ENCODE assay signal across 25 mouse cellular contexts in the genomic region with DNA sequence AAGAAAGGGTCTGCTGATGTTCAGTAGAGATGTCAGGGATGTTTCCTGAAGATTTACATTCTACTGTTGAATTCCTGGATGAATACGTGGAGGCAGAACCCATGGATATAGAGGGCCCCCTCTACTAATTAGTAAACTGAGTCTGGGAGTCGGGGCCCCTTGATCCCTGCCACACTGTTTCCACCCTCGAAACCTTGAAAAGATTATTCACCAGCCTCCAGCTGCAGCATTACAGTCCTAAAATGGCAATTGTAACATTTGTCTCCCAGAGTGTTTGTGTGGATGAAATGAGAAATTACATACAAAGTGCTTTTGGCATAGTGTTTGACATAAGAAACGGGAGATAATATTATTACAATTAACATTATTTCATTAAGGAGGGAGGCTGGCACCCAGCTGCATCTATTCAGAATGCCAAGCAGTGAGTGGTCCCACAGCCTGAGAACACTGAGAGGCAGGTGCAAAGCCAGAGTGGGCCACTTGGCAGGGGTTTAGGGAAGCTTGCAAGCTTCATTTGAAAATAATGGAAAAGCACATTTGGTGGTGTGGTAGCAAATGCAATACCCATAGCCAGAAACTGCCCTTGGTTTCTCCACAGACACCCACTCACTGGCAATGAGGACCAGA.
DNase-seq lines count a peak whose midpoint lies in the region; ATAC-seq lines count a peak whose summit lies in the region.
"Had no signal": no experiment of that assay in that cellular context is flagged by ENCODE, and none has a peak within 500 bp of the region (broad histone marks: within the 10 kb centered on the region; RNA-seq: fewer than 3 reads in every experiment).

No protein-coding gene starts in this region.

- no peak for DNase-seq in forebrain, embryonic 10.5 days (ENCODE audit: extremely low spot score, low spot score)
- peak; percentile 25 for DNase-seq in heart, adult 11 months
- no peak for DNase-seq in gastrocnemius, postnatal 36 days
- DNase-seq: adrenal gland, postnatal 10 days; adrenal gland, postnatal 36 days; B cell, adult 2 months; cerebellum, adult 11-12 months; cerebellum, adult 8-10 months; cerebellum, postnatal 14 days; gastrocnemius, postnatal 25 days; heart, postnatal 10 days; heart, postnatal 36 days; kidney, adult 11 months; kidney, adult 8-10 months had no signal

- no peaks in the 10 kb centered on the region for H3K9me3 ChIP-seq in forebrain, embryonic 13.5 days (replicated peaks)
- no peaks in the 10 kb centered on the region for H3K9me3 ChIP-seq in forebrain, embryonic 10.5 days
- H3K9me3 ChIP-seq in heart, embryonic 11.5 days (replicated peaks; ENCODE audit: control insufficient read depth, low read length), result no peaks in the 10 kb centered on the region
- no peaks in the 10 kb centered on the region for H3K9me3 ChIP-seq in forebrain, embryonic 16.5 days (ENCODE audit: control insufficient read depth, low read length)
- H3K9me3 ChIP-seq: heart, embryonic 15.5 days; hindbrain, embryonic 10.5 days; hindbrain, embryonic 13.5 days; intestine, embryonic 15.5 days had no signal

- H3K4me3 ChIP-seq in forebrain, embryonic 13.5 days, result no peak overlapping the region
- H3K4me3 ChIP-seq in forebrain, embryonic 10.5 days, result no peak overlapping the region
- H3K4me3 ChIP-seq in heart, embryonic 11.5 days (ENCODE audit: low read depth, low read length), result no peak overlapping the region
- H3K4me3 ChIP-seq in forebrain, embryonic 16.5 days (replicated peaks; ENCODE audit: low read length), result no peak overlapping the region
- H3K4me3 ChIP-seq: heart, embryonic 12.5 days; heart, embryonic 15.5 days; hindbrain, embryonic 10.5 days; hindbrain, embryonic 13.5 days; intestine, embryonic 15.5 days had no signal

- intact Hi-C loops in gastrocnemius, postnatal 36 days (cut with DNase I), result no loop called here

- no peaks in the 10 kb centered on the region for H3K4me1 ChIP-seq in forebrain, embryonic 13.5 days
- H3K4me1 ChIP-seq in forebrain, embryonic 10.5 days, result no peaks in the 10 kb centered on the region
- no peaks in the 10 kb centered on the region for H3K4me1 ChIP-seq in heart, embryonic 11.5 days (ENCODE audit: control insufficient read depth, insufficient read depth, low read length)
- H3K4me1 ChIP-seq in forebrain, embryonic 16.5 days (replicated peaks; ENCODE audit: control insufficient read depth, insufficient read depth, low read length), result no peaks in the 10 kb centered on the region
- H3K4me1 ChIP-seq: heart, embryonic 12.5 days; heart, embryonic 15.5 days; hindbrain, embryonic 10.5 days; hindbrain, embryonic 13.5 days; intestine, embryonic 15.5 days had no signal

- no peaks in the 10 kb centered on the region for H3K27me3 ChIP-seq in forebrain, embryonic 13.5 days
- no peaks in the 10 kb centered on the region for H3K27me3 ChIP-seq in forebrain, embryonic 10.5 days (ENCODE audit: poor library complexity, severe bottlenecking)
- H3K27me3 ChIP-seq in heart, embryonic 11.5 days (ENCODE audit: control insufficient read depth, insufficient read depth, low read length), result no peaks in the 10 kb centered on the region
- no peaks in the 10 kb centered on the region for H3K27me3 ChIP-seq in forebrain, embryonic 16.5 days (replicated peaks; ENCODE audit: control insufficient read depth, insufficient read depth, low read length)
- H3K27me3 ChIP-seq: heart, embryonic 12.5 days; heart, embryonic 15.5 days; hindbrain, embryonic 13.5 days; intestine, embryonic 15.5 days; Patski had no signal

- no peak overlapping the region for H3K9ac ChIP-seq in forebrain, embryonic 13.5 days
- H3K9ac ChIP-seq in heart, embryonic 11.5 days (ENCODE audit: low read depth, low read length), result no peak overlapping the region
- H3K9ac ChIP-seq in forebrain, embryonic 16.5 days (replicated peaks; ENCODE audit: low read depth, low read length), result no peak overlapping the region
- H3K9ac ChIP-seq: heart, embryonic 12.5 days; heart, embryonic 15.5 days; hindbrain, embryonic 13.5 days; intestine, embryonic 15.5 days had no signal

- no peak overlapping the region for H3K27ac ChIP-seq in forebrain, embryonic 13.5 days
- H3K27ac ChIP-seq in forebrain, embryonic 10.5 days, result no peak overlapping the region
- H3K27ac ChIP-seq in heart, embryonic 11.5 days (ENCODE audit: low read depth, low read length), result no peak overlapping the region
- no peak overlapping the region for H3K27ac ChIP-seq in forebrain, embryonic 16.5 days (ENCODE audit: low read length)
- H3K27ac ChIP-seq: heart, embryonic 15.5 days; hindbrain, embryonic 10.5 days; hindbrain, embryonic 13.5 days; intestine, embryonic 15.5 days had no signal

- H3K36me3 ChIP-seq in forebrain, embryonic 13.5 days (ENCODE audit: poor library complexity, severe bottlenecking), result no peaks in the 10 kb centered on the region
- H3K36me3 ChIP-seq in forebrain, embryonic 10.5 days (replicated peaks), result no peaks in the 10 kb centered on the region
- no peaks in the 10 kb centered on the region for H3K36me3 ChIP-seq in heart, embryonic 11.5 days (ENCODE audit: control insufficient read depth, insufficient read depth, low read length)
- no peaks in the 10 kb centered on the region for H3K36me3 ChIP-seq in forebrain, embryonic 16.5 days (ENCODE audit: control insufficient read depth, insufficient read depth)
- H3K36me3 ChIP-seq: G1E; heart, embryonic 12.5 days; heart, embryonic 15.5 days; hindbrain, embryonic 10.5 days; hindbrain, embryonic 13.5 days; intestine, embryonic 15.5 days had no signal

- H3K4me2 ChIP-seq in forebrain, embryonic 13.5 days, result no peak overlapping the region
- H3K4me2 ChIP-seq in heart, embryonic 11.5 days, result no peak overlapping the region
- no peak overlapping the region for H3K4me2 ChIP-seq in forebrain, embryonic 16.5 days (ENCODE audit: low read length)
- H3K4me2 ChIP-seq: heart, embryonic 12.5 days; heart, embryonic 15.5 days; hindbrain, embryonic 13.5 days; intestine, embryonic 15.5 days had no signal

- ATAC-seq in forebrain, embryonic 13.5 days, result peak; percentile 88
- ATAC-seq in heart, embryonic 11.5 days (replicated peaks; ENCODE audit: insufficient number of reproducible peaks, low FRiP score, low TSS enrichment), result no peak
- peak; percentile 86 for ATAC-seq in forebrain, embryonic 16.5 days
- ATAC-seq: hindbrain, embryonic 16.5 days; intestine, embryonic 15.5 days; Patski had no signal

- WGBS in forebrain, embryonic 13.5 days, result 45% methylated on average over 4 of the region's 4 CpGs
- 85% methylated on average over 4 of the region's 4 CpGs for WGBS in forebrain, embryonic 10.5 days
- WGBS in heart, embryonic 11.5 days (ENCODE audit: insufficient replicate concordance), result 79% methylated on average over 4 of the region's 4 CpGs
- WGBS in forebrain, embryonic 16.5 days, result 47% methylated on average over 4 of the region's 4 CpGs
